8 mouse cellular contexts compared by ENCODE assay signal in genomic region chr12:111161943-111162311, GRCm38 (mm10). TPM values are rescaled to one million over a fixed set of nuclear protein-coding genes. Genes with fewer than 3 reads are reported as not detected.
DNase-seq lines count a peak whose midpoint lies in the region; ATAC-seq and TF ChIP-seq lines count a peak whose summit lies in the region.
"Had no signal": no experiment of that assay in that cellular context is flagged by ENCODE, and none has a peak within 500 bp of the region (broad histone marks: within the 10 kb centered on the region; RNA-seq: fewer than 3 reads in every experiment).

No protein-coding gene starts in this region.

- WGBS in spleen, adult 2 months = 37% methylated on average over 7 of the region's 7 CpGs
- WGBS in hindbrain, embryonic 14.5 days = 31% methylated on average over 7 of the region's 7 CpGs
- 27% methylated on average over 7 of the region's 7 CpGs for WGBS in liver, embryonic 12.5 days (ENCODE audit: insufficient replicate concordance)
- 37% methylated on average over 7 of the region's 7 CpGs for WGBS in thymus, adult 2 months

- H3K4me2 ChIP-seq in hindbrain, embryonic 14.5 days (replicated peaks) = peak overlapping the region; percentile 58
- H3K4me2 ChIP-seq in liver, embryonic 12.5 days = peak overlapping the region; percentile 55

- no peaks in the 10 kb centered on the region for H3K27me3 ChIP-seq in spleen, adult 2 months (ENCODE audit: control insufficient read depth, insufficient read depth, low read length)
- H3K27me3 ChIP-seq in hindbrain, embryonic 14.5 days (ENCODE audit: control insufficient read depth, insufficient read depth, low read length) = no peaks in the 10 kb centered on the region
- H3K27me3 ChIP-seq in liver, embryonic 12.5 days (replicated peaks) = peaks cover 4% of the 10 kb centered on the region
- no peaks in the 10 kb centered on the region for H3K27me3 ChIP-seq in thymus, adult 2 months (ENCODE audit: control insufficient read depth, insufficient read depth, low read length)

- no peak for TF ChIP-seq POLR2A in spleen, adult 2 months (IDR thresholded peaks at IDR 0.05; ENCODE audit: low read depth, low read length)
- no peak for TF ChIP-seq POLR2A in thymus, adult 2 months (IDR thresholded peaks at IDR 0.05; ENCODE audit: control insufficient read depth, extremely low read depth, insufficient read depth, low read length, poor library complexity)

- no peaks in the 10 kb centered on the region for H3K9me3 ChIP-seq in hindbrain, embryonic 14.5 days (ENCODE audit: control insufficient read depth, low read length)
- H3K9me3 ChIP-seq in liver, embryonic 12.5 days (replicated peaks) = no peaks in the 10 kb centered on the region

- peak overlapping the region; percentile 97 for H3K27ac ChIP-seq in spleen, adult 2 months (ENCODE audit: insufficient read depth, low read length)
- peak overlapping the region; percentile 95 for H3K27ac ChIP-seq in hindbrain, embryonic 14.5 days
- H3K27ac ChIP-seq in liver, embryonic 12.5 days = no peak overlapping the region
- no peak overlapping the region for H3K27ac ChIP-seq in thymus, adult 2 months (ENCODE audit: control insufficient read depth, insufficient read depth, low read length)
- H3K27ac ChIP-seq: macrophage had no signal

- DNase-seq in spleen, adult 2 months (ENCODE audit: low read depth in 1 of 2, low spot score in 2 of 2) = no peak
- no peak for DNase-seq in spleen, postnatal 10 days (ENCODE audit: low spot score in 2 of 2)
- no peak for DNase-seq in hindbrain, embryonic 14.5 days (ENCODE audit: low spot score)
- DNase-seq in thymus, adult 2 months = no peak
- DNase-seq in thymus, adult 18-20 months = no peak
- DNase-seq in frontal cortex, postnatal 25 days (ENCODE audit: low spot score in 2 of 2) = no peak

- H3K4me3 ChIP-seq in spleen, adult 2 months (ENCODE audit: extremely low read depth, insufficient read depth, insufficient read length) = peak overlapping the region; percentile 21; the same call in 1 of the 2 replicates
- peak overlapping the region; percentile 23; the same call in 1 of the 2 replicates for H3K4me3 ChIP-seq in hindbrain, embryonic 14.5 days (replicated peaks; ENCODE audit: low read length)
- H3K4me3 ChIP-seq in liver, embryonic 12.5 days = no peak overlapping the region
- no peak overlapping the region for H3K4me3 ChIP-seq in thymus, adult 2 months (ENCODE audit: control insufficient read depth, insufficient read depth, low read length)

- no peak for TF ChIP-seq CTCF in spleen, adult 2 months (IDR thresholded peaks at IDR 0.05; ENCODE audit: extremely low read depth, insufficient read depth, insufficient read length, insufficient replicate concordance)
- TF ChIP-seq CTCF in thymus, adult 2 months (IDR thresholded peaks at IDR 0.05; ENCODE audit: borderline replicate concordance, control insufficient read depth, extremely low read depth, insufficient read depth, low read length, poor library complexity) = no peak

- peak overlapping the region; percentile 62 for H3K9ac ChIP-seq in hindbrain, embryonic 14.5 days
- no peak overlapping the region for H3K9ac ChIP-seq in liver, embryonic 12.5 days

- peaks cover 44% of the 10 kb centered on the region; the same call in 1 of the 2 replicates for H3K4me1 ChIP-seq in spleen, adult 2 months (ENCODE audit: control insufficient read depth, insufficient read depth, insufficient read length)
- H3K4me1 ChIP-seq in hindbrain, embryonic 14.5 days (replicated peaks; ENCODE audit: control insufficient read depth, insufficient read depth, low read length) = peaks cover 35% of the 10 kb centered on the region
- peaks cover 76% of the 10 kb centered on the region for H3K4me1 ChIP-seq in liver, embryonic 12.5 days
- H3K4me1 ChIP-seq in thymus, adult 2 months (replicated peaks; ENCODE audit: control insufficient read depth, insufficient read depth, low read length) = peaks cover 48% of the 10 kb centered on the region

- H3K36me3 ChIP-seq in spleen, adult 2 months (ENCODE audit: control insufficient read depth, insufficient read depth, low read length) = no peaks in the 10 kb centered on the region
- no peaks in the 10 kb centered on the region for H3K36me3 ChIP-seq in hindbrain, embryonic 14.5 days (replicated peaks; ENCODE audit: control insufficient read depth, insufficient read depth)
- H3K36me3 ChIP-seq in liver, embryonic 12.5 days = no peaks in the 10 kb centered on the region
- no peaks in the 10 kb centered on the region for H3K36me3 ChIP-seq in thymus, adult 2 months (ENCODE audit: control insufficient read depth, insufficient read depth, low read length)

- ATAC-seq in hindbrain, embryonic 14.5 days (ENCODE audit: low FRiP score) = no peak
- no peak for ATAC-seq in liver, embryonic 12.5 days

RNA-seq across cellular contexts. Expression of gene Traf3, which starts 4.2 kb away (rescaled TPM):
- polyA plus RNA-seq in spleen, adult 2 months (2012; rRNA removed) = 29.2 and 37.7 TPM in 2 replicates
- polyA plus RNA-seq in hindbrain, embryonic 14.5 days (2014; fragmentation: Nextera tagmentation; extraction: Ambion mirVana) = 20.9 and 22.5 TPM in 2 replicates
- 5.6 and 6.2 TPM in 2 replicates for polyA plus RNA-seq in liver, embryonic 12.5 days (2016; fragmentation: Nextera tagmentation; extraction: Ambion mirVana)
- 40.2 and 45.9 TPM in 2 replicates for polyA plus RNA-seq in thymus, adult 2 months (2012; rRNA removed)

RNA-seq across cellular contexts. Expression of gene 4930595D18Rik, which starts 22.4 kb away (rescaled TPM):
- not detected in 2 replicates for polyA plus RNA-seq in spleen, adult 2 months (2012; rRNA removed)
- polyA plus RNA-seq in hindbrain, embryonic 14.5 days (2014; fragmentation: Nextera tagmentation; extraction: Ambion mirVana) = not detected in 2 replicates
- polyA plus RNA-seq in liver, embryonic 12.5 days (2016; fragmentation: Nextera tagmentation; extraction: Ambion mirVana) = not detected in 2 replicates
- polyA plus RNA-seq in thymus, adult 2 months (2012; rRNA removed) = not detected in 2 replicates
- polyA plus RNA-seq: macrophage had no signal

Comparison
In these comparisons a context has a peak if more than half of its experiments do, and no peak if none do; other contexts are left out.
1. H3K27ac ChIP-seq: peak in spleen, adult 2 months (single experiment) and hindbrain, embryonic 14.5 days (single experiment); none in liver, embryonic 12.5 days (single experiment) and thymus, adult 2 months (single experiment).
2. H3K4me3 ChIP-seq: peak in spleen, adult 2 months (single experiment) and hindbrain, embryonic 14.5 days (single experiment); none in liver, embryonic 12.5 days (single experiment) and thymus, adult 2 months (single experiment).